ENCODE assay signal across 8 mouse cellular contexts in the genomic region with DNA sequence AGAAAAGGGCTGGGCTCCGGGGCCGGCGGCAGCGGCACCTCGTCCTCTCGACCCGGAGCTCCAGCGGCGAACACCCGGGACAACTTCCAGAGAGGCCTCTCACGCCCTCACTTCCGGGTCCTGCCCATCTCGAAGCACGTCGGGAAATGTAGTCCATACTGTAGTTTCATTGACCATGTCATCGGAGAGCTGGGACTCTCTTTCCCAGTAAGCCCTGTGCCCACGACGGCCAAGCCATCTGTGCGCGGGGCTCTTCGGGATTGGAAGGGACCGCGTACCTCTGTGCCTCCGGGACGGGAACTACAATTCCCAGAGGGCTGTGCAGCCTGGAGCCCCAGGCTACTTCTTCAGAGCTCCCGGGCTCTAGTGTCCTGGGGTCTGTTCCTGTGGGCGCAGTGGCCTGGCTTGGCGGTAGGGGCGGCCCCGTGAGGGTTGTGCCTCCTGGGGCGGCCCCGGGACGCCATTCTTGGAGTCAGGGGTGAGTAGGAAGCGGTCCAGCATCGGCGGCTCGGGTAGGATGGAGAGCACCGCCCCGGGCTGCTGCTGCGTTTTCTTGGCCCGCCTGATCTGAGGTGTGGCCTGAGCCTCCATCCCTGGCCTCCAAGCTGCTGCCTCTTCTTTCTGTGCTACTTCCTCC. TPM values are rescaled to one million over a fixed set of nuclear protein-coding genes. Genes with fewer than 3 reads are reported as not detected.
DNase-seq lines count a peak whose midpoint lies in the region; ATAC-seq lines count a peak whose summit lies in the region.

A gene (minus strand): TSS at position 61 of the 637 bp plus-strand sequence.
A gene (plus strand): TSS at position 263 of the 637 bp plus-strand sequence.

- H3K4me2 ChIP-seq in hindbrain, embryonic 15.5 days, result peak within 1 kb of the TSS; percentile 72

- peak within 1 kb of the TSS; percentile 86 for H3K27ac ChIP-seq in hindbrain, embryonic 15.5 days (replicated peaks)

- peak; percentile 96 for DNase-seq in T-cell, adult 2 months (ENCODE audit: low spot score)
- peak; percentile 91 to 93 for DNase-seq in cerebellum, postnatal 36 days
- DNase-seq in frontal cortex, postnatal 36 days (ENCODE audit: low spot score in 2 of 2), result peak; percentile 94 to 97
- DNase-seq in left cerebral cortex, adult 11 months (ENCODE audit: low spot score), result peak; percentile 97
- DNase-seq in lung, postnatal 4 days, result peak; percentile 94 to 97
- DNase-seq in retina, postnatal 7 days (ENCODE audit: low read depth, low spot score), result peak; percentile 97
- peak; percentile 86 for DNase-seq in urinary bladder, adult 2 months (ENCODE audit: low spot score)

- ATAC-seq in hindbrain, embryonic 15.5 days (ENCODE audit: low FRiP score, low read depth), result peak; percentile 100

- no peaks in the 10 kb centered on the region for H3K9me3 ChIP-seq in hindbrain, embryonic 15.5 days

- H3K4me1 ChIP-seq in hindbrain, embryonic 15.5 days (replicated peaks), result peaks cover 19% of the 10 kb centered on the region

- peak within 1 kb of the TSS; percentile 80 for H3K4me3 ChIP-seq in hindbrain, embryonic 15.5 days

- no peaks in the 10 kb centered on the region for H3K36me3 ChIP-seq in hindbrain, embryonic 15.5 days

- H3K9ac ChIP-seq in hindbrain, embryonic 15.5 days, result peak within 1 kb of the TSS; percentile 88

- under 1% methylated on average over 41 of the region's 41 CpGs for WGBS in hindbrain, embryonic 15.5 days

- H3K27me3 ChIP-seq in hindbrain, embryonic 15.5 days, result no peaks in the 10 kb centered on the region

RNA-seq across cellular contexts. Expression of the first gene that starts in this region (rescaled TPM):
- polyA plus RNA-seq in hindbrain, embryonic 15.5 days (2015; fragmentation: Nextera tagmentation; extraction: Ambion mirVana), result 60.6 and 62.0 TPM in 2 replicates
- polyA plus RNA-seq in urinary bladder, adult 2 months (2012; rRNA removed), result 47.1 and 49.4 TPM in 2 replicates

RNA-seq across cellular contexts. Expression of the second gene that starts in this region (rescaled TPM):
- 6.1 and 7.1 TPM in 2 replicates for polyA plus RNA-seq in hindbrain, embryonic 15.5 days (2015; fragmentation: Nextera tagmentation; extraction: Ambion mirVana)
- 6.3 and 8.3 TPM in 2 replicates for polyA plus RNA-seq in urinary bladder, adult 2 months (2012; rRNA removed)

Comparison
In these comparisons a context has a peak if more than half of its experiments do, and no peak if none do; other contexts are left out.
1. Peak in every context shown above with its lines: DNase-seq, ATAC-seq, H3K4me3 ChIP-seq and H3K27ac ChIP-seq.